Mouse (Mus musculus) liver, postnatal 0 days (tissue): ENCODE measurements at regions not wholly inside any gene's neighbourhood (a gene's known extent, or its start where the extent isn't known, plus 50 kb on each side); places are given as distances from the start of the nearest gene placed in this dataset.

Experiments used
- CTCF ChIP-seq: sonication (generic); IDR thresholded peaks from 2 replicates; pipeline ENCODE4 v1.5.1; 2016; ENCODE audit warnings: antibody characterized with exemption, low read depth
- EP300 ChIP-seq: IDR thresholded peaks from 2 replicates; pipeline ENCODE4 v1.6.1; 2016; ENCODE audit warnings: antibody characterized with exemption, low read depth, mild to moderate bottlenecking

GRCm38 (mm10) chr9:122450524-122450923, 99.1 kb downstream of the Abhd5 start:
- TF ChIP-seq EP300, result no peak
- TF ChIP-seq CTCF, result no peak
